Mouse (Mus musculus): Measurements from ENCODE around the gene Nipa2. TPM values are rescaled to one million over a fixed set of nuclear protein-coding genes. Genes with fewer than 3 reads are reported as not detected.

Gene Nipa2
- total RNA-seq (2021): 10 to 100 TPM; 43.1 to 52.5 TPM

GRCm38 (mm10) chr7:55962004-55962908, at the start of gene Nipa2:
TSS of gene Nipa2 (minus strand) at chr7:55962476.
- intact Hi-C loops (cut with DNase I): no loop called here
- peak; percentile 95 for DNase-seq

DNA sequence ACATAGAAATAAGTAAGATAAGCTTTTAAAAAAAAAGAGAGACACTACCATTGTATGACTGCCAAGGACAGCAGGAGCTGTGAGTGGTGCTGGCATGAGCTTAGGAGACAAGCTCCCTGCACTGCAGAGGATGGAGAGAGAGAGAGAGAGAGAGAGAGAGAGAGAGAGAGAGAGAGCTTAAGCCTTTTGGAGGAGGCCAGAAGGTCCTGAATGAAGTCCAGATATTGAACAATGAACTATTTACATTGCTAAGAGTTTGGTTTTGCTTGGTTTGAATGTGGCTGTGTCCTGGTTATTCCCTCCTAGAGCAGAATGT, 48.7 kb upstream of the Nipa2 start:
- intact Hi-C loops (cut with DNase I): no loop called here

DNA sequence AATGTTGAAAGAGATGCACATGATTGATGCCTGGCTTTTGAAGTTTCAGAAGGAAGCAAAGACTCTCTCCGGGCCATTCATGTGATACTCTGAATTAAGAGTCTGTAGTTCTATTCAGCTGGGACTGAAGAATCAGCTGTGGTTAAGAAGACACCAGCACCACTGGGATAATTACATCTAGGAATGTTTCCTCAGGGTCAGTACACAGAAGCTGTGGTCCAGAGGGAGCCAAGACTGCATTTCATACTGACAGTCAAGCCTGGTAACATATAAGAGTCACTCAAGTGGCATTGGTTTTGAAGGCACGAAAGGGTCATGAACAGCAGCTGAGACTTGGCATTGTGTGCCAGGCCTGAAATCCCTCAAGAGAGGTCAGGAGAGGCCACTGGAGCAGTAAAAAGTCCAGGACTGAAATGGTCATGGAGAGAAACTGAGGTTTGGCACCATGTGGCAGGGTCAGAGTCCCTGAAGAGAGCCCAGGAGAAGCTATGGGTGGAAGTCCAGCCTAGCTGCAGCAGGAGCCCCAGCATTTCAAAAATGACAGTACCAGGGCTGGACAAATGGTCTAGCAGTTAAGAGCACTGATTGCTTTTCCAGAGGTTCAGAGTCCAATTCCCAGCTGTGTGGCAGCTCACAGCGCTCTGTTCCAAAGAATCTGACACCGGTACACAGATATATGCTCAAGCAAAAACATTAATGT, 48.2 kb upstream of the Nipa2 start:
- intact Hi-C loops (cut with DNase I): no loop called here

More for the DNA sequence above, 48.7 kb upstream of the Nipa2 start:
- no peak for DNase-seq

GRCm38 (mm10) chr7:55998997-55999396, 36.7 kb upstream of the Nipa2 start:
- no peak for DNase-seq

More for the DNA sequence above, 48.2 kb upstream of the Nipa2 start:
- DNase-seq: no peak

DNA sequence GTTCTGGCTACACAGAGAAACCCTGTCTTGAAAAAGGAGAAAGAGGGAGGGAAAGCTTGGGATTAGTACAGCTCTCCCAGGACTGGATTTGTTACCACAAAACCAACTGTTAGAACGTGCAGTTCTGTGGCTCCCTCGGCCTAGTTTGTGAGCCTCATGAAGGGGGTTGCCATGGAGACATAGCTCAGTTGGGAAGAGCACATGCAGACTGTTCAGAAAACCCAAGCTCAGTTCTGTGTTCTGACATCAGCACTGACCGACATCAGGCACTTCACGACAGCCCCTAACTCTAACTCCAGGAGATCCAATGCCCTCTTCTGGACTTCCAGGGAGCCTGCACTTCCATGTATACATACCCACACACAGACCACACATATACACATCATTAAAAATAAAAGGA, 32.7 kb upstream of the Nipa2 start:
- DNase-seq: no peak
- intact Hi-C loops (cut with DNase I): no loop called here

More at GRCm38 (mm10) chr7:55998997-55999396, 36.7 kb upstream of the Nipa2 start:
- intact Hi-C loops (cut with DNase I): no loop called here

GRCm38 (mm10) chr7:55991858-55992257, 29.6 kb upstream of the Nipa2 start:
- no peak for DNase-seq
- intact Hi-C loops (cut with DNase I): no loop called here

DNA sequence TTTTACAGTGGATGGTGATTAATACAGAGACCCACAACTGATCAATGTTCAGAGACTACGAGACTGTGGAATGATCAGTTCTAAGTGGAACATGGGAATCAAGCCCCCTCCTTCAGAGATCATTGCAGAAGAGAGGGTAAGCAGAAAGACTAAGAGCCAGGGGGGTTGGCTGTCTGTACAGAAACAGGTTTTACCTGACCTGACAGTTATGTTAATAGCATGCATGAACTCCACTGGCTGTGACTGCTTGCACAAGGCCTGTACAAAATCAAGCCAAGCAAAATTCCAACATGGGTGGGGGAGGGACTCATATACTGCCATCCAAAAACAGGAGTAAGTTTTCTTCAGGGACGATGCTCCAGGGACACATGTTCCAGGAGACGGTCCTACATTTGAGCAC, 28.9 kb upstream of the Nipa2 start:
- no peak for DNase-seq
- intact Hi-C loops (cut with DNase I): no loop called here

GRCm38 (mm10) chr7:55986526-55987214, 24.4 kb upstream of the Nipa2 start:
- peak; percentile 89 for DNase-seq
- intact Hi-C loops (cut with DNase I): loop anchor here (5.0 to 10.0 kb wide), 2 partner anchors 61 to 108 kb away; no protein-coding TSS in a partner anchor

GRCm38 (mm10) chr7:55984754-55985153, 22.5 kb upstream of the Nipa2 start:
- no peak for DNase-seq
- intact Hi-C loops (cut with DNase I): loop anchor here (5.0 to 10.0 kb wide), 2 partner anchors 63 to 110 kb away; no protein-coding TSS in a partner anchor

DNA sequence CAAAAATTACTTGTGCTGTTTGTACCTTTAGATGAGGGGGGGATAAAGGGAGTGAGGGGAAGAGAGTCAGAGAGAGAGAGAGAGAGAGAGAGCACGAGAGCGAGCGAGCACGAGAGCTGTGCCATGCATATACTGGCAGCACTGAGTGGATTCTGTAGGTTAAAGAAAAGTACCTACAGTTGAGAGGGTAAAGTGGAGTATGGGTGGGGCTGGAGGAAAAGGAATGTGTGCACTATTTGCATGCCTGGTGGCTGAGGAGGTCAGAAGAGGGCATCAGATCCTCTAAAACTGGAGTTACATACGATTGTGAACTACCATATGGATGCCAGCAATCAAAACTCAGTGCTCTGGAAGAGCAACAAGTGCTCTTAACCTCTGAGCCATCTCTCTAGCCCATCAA, 20.8 kb upstream of the Nipa2 start:
- intact Hi-C loops (cut with DNase I): loop anchor here (10.0 kb wide), 1 partner anchor 112 kb away; no protein-coding TSS in a partner anchor
- DNase-seq: no peak

DNA sequence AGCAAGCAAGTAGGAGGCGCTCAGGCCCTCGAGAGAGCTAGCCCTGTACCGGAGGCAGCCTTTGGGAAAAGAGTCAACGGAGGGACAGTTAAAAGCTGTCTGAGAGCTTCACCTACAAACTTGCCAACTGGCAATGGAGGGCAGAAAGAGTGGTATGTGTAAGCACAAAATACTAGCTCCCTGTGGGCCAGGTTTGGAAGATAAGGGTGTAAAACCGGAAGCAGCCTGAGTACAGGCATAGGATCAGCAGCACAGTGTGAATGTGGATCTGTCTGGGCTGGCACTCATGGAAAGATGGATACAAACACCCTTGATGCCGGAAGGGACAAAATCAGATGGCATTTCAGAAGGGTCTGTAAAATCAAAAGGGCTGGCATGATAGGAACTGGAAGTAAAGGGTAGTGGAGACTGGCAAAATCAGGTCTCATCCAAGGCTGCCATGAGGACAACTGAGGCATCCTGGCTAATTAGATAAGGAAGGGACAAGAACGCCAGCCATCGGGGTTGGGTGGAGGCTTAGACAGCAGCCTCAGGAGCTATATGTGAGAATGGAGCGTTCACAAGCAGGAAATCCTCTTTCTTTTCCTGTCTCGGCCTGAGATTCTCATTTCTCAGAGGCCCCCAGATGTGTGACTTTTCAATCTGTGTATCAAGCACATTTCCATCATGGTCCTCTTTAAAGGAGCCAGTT, 19.9 kb upstream of the Nipa2 start:
- DNase-seq: no peak
- intact Hi-C loops (cut with DNase I): loop anchor here (10.0 kb wide), 1 partner anchor 113 kb away; no protein-coding TSS in a partner anchor

DNA sequence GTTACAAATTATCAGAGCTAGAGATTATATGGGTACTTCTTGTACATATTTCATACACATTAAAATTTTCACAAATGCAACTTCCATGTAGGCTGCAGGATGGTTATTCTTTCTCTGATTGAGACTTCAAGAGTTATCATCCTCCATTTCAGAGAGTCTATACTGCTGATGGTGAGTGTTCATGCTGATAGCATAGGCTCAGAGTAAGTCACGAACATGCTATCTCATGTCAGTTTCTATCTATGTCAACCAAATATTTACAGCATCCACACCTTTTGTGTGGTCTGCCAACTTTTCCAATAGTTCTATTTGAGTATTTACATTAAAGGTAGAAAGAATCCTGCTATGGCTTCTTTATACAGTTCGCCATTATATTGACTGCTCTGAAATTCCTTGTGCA, 19.2 kb upstream of the Nipa2 start:
- intact Hi-C loops (cut with DNase I): loop anchor here (10.0 kb wide), 1 partner anchor 113 kb away; no protein-coding TSS in a partner anchor
- DNase-seq: no peak

DNA sequence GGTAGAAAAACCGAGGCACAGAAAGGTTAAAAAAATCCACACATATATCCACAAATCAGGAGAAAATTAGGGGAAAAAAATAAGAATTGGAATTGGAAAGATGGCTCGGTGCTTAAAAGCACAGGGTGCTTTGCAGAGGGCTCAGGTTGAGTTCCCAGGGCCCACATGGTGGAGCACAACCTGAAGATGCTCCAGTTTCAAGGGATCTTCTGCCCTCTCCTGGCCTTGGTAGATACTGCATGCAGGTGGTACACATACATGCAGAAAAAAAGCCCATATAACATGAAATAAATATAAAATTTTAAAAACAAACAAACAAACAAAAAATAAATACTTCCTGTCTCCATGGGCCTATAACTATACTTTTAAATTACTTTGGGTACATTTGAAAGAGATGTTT, 12.2 kb upstream of the Nipa2 start:
- DNase-seq: no peak
- intact Hi-C loops (cut with DNase I): no loop called here

DNA sequence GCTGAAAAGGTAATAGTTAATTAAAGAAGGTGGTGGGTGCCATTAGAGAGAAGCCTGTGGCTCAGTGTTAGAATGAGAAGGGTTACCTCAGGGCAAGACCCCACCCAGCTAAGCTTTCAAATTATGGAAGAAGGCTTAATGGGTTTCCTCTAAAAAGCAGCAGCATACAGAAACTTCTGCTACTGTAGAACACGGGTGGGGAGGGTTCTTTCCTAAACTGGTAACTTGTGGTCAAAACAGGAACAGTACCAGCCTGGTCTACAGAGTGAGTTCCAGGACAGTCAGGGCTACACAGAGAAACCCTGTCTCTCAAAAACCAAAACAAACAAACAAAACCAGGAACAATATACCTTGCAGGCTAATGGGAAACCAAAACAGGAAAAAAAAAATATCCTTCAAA, 7.1 kb upstream of the Nipa2 start:
- intact Hi-C loops (cut with DNase I): no loop called here
- no peak for DNase-seq

- no peak for DNase-seq
Measured at GRCm38 (mm10) chr7:55968258-55968901, 6.1 kb upstream of the Nipa2 start.

GRCm38 (mm10) chr7:55966866-55967460, 4.7 kb upstream of the Nipa2 start:
- no peak for DNase-seq
- intact Hi-C loops (cut with DNase I): no loop called here

More at GRCm38 (mm10) chr7:55968258-55968901, 6.1 kb upstream of the Nipa2 start:
- intact Hi-C loops (cut with DNase I): no loop called here

DNA sequence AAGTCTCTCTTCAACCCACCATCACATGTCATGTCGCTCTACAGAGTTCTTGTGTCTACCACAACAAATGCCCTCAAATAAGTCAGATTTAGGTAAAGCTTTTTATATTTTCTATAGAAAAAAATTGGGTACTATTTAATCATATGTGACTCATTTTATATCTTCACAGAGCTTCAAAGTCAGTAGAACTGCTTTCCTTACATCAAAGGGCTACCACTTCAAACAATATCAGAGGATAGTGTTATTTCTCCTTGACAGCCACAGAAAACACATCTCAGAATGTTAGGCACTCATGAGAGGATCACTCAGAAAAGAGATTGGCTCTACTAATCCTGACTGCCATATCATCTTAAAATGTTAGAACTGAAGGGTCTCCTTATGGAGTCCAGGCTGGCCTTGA, 1.8 kb downstream of the Nipa2 start:
- intact Hi-C loops (cut with DNase I): no loop called here
- no peak for DNase-seq

GRCm38 (mm10) chr7:55959801-55960200, 2.5 kb downstream of the Nipa2 start:
- DNase-seq: no peak
- intact Hi-C loops (cut with DNase I): no loop called here

- intact Hi-C loops (cut with DNase I): no loop called here
- DNase-seq: no peak
Measured at GRCm38 (mm10) chr7:55957916-55958315, 4.4 kb downstream of the Nipa2 start.

- intact Hi-C loops (cut with DNase I): no loop called here
- no peak for DNase-seq
Measured at GRCm38 (mm10) chr7:55957178-55957577, 5.1 kb downstream of the Nipa2 start.

Measured in left cerebral cortex, postnatal 4 days (tissue).